Mouse (Mus musculus) intestine, postnatal 0 days (tissue): ENCODE data around the gene Slc28a3. TPM values are rescaled to one million over a fixed set of nuclear protein-coding genes. Genes with fewer than 3 reads are reported as not detected.

Experiments used
- ATAC-seq: fragments of 200-750 bp; cut with Nextera tagmentation; 2 replicates; pipeline ENCODE4 v1.8.0; 2017; ENCODE audit warnings: mild to moderate bottlenecking, moderate TSS enrichment, moderate library complexity
- H3K27ac ChIP-seq: fragments of 300-500 bp; sonication (generic); 2 replicates; pipeline ENCODE4 v1.5.1; 2014; ENCODE audit warnings: mild to moderate bottlenecking, low read depth, low read length, moderate library complexity
- H3K27me3 ChIP-seq: fragments of 300-500 bp; sonication (generic); replicated peaks from 2 replicates; pipeline ENCODE4 v1.6.1; 2014; ENCODE audit warnings: low read length, mixed read lengths; ENCODE audit not compliant: control insufficient read depth, insufficient read depth
- H3K36me3 ChIP-seq: fragments of 300-500 bp; sonication (generic); 2 replicates; pipeline ENCODE4 v1.6.1; 2014; ENCODE audit warnings: mild to moderate bottlenecking, moderate library complexity; ENCODE audit not compliant: control insufficient read depth, insufficient read depth
- H3K4me1 ChIP-seq: fragments of 300-500 bp; sonication (generic); replicated peaks from 2 replicates; pipeline ENCODE4 v1.6.1; 2014; ENCODE audit warnings: antibody characterized with exemption, low read length, mixed read lengths; ENCODE audit not compliant: control insufficient read depth, insufficient read depth
- H3K4me2 ChIP-seq: fragments of 300-500 bp; sonication (generic); replicated peaks from 2 replicates; pipeline ENCODE4 v1.6.1; 2014; ENCODE audit warnings: low read depth, mild to moderate bottlenecking, moderate library complexity
- H3K4me3 ChIP-seq: fragments of 300-500 bp; sonication (generic); 2 replicates; pipeline ENCODE4 v1.5.1; 2014; ENCODE audit warnings: low read depth, low read length
- H3K9ac ChIP-seq: fragments of 300-500 bp; sonication (generic); 2 replicates; pipeline ENCODE4 v1.6.1; 2014; ENCODE audit warnings: mild to moderate bottlenecking, low read depth, low read length
- H3K9me3 ChIP-seq: fragments of 300-500 bp; sonication (generic); 2 replicates; pipeline ENCODE4 v1.6.1; 2016; ENCODE audit warnings: mixed run types; ENCODE audit not compliant: control insufficient read depth
- CTCF ChIP-seq: sonication (generic); IDR thresholded peaks from 2 replicates; pipeline ENCODE4 v1.5.1; 2016; ENCODE audit warnings: low read depth, mild to moderate bottlenecking, control low read depth, antibody characterized with exemption, moderate library complexity
- WGBS: fragments of 180-500 bp; shearing (Covaris S2); extraction: QIAGEN DNeasy Blood & Tissue Kit; methylation state at CpG from one replicate; pipeline ENCODE4 v1.1.7; 2014; 5-methylcytosine and 5-hydroxymethylcytosine counted together
- polyA plus RNA-seq: library from polyadenylated mRNA; unstranded; fragments of >200 nt; fragmentation: Nextera tagmentation; extraction: Ambion mirVana; gene quantifications from 2 replicates; pipeline ENCODE4 v1.2.1, GENCODE M21; 2015

The Slc28a3 gene
- polyA plus RNA-seq, 1 experiment from 2014 or later, result not detected

DNA sequence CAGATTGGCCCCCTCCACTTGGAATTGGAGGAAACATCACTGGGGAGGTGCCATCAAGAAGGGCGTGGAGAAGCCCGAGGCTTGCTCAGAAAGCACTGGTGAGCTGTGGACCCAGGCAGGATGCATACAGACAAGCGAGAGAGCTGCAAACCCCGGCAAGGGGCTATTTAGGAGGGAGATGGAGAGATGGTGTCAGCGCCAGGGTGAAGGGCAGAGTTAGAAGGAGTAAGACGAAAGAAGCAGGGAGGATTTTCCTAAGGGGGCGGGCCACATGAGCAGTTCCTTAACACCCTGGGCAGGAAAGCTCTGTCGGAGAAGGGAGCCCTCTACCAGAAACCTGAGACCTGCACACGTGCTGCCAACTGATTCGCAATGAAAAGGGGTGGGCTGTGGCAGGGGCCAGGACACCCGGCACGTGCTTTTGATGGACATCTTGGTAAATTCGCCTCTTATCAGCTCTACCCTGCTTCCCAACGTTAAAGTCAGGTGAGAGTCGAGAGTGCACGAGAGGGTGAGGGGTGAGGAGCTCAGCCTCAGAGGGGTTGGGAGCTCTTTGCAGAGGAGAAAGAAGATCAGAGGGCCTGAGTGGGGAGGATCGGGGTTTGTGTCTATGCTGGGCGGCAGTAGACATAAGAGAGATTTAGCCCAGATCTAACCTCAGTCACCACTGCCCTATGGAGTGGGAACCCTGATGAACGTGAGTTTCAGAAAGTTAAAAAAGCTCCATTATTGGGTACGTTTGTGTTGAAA, 87.5 kb downstream of the Slc28a3 start:
- Histone ChIP-seq H3K4me3 (no peak overlapping the region; the same call in 1 of the 2 replicates), H3K9ac (no peak overlapping the region)
- 11% methylated on average over 20 of the region's 20 CpGs for WGBS

DNA sequence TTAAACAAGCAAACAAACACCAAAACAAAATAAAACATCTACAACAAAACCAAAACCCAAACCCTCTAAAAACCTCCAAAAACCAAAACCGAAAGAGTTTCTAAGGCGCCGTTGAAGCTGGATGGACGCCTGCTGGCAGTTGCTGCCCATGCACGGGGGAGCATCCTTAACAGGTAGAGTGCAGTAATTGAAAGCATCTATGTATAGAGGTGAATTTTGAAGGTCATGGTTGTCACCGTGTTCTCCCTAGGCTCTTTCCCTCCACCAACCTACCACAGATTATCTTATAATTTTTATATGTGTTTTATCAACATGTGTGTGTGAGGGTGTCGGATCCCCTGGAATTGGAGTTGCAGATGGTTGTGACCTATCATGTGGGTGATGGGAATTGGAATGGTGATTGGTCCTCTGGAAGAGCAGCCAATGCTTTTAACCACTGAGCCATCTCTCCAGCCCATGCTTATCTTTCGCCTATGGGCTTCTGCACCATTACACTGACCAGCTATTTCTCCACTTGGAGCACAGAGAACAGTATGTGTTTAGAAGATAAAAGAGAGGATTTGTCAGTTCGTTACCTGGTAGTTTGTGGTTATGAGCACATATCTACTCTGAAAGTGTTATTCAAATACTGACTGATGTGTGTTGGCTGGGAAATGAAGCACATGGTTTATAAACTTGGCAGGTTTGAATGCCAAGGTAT, 89.2 kb downstream of the Slc28a3 start:
- no peak overlapping the region for H3K4me2 ChIP-seq
- 87% methylated on average over 9 of the region's 9 CpGs for WGBS

More for the DNA sequence above, 87.5 kb downstream of the Slc28a3 start:
- TF ChIP-seq CTCF, result no peak
- Histone ChIP-seq H3K4me2 (peak overlapping the region; percentile 10; the same call in 1 of the 2 replicates), H3K27me3 (peaks cover 17% of the 10 kb centered on the region), H3K36me3 (no peaks in the 10 kb centered on the region), H3K4me1 (no peaks in the 10 kb centered on the region), H3K27ac (no peak overlapping the region), H3K9me3 (no peaks in the 10 kb centered on the region)
- 0 out of 2 replicates have a peak, but pooled peaks have one; percentile 38 for ATAC-seq

DNA sequence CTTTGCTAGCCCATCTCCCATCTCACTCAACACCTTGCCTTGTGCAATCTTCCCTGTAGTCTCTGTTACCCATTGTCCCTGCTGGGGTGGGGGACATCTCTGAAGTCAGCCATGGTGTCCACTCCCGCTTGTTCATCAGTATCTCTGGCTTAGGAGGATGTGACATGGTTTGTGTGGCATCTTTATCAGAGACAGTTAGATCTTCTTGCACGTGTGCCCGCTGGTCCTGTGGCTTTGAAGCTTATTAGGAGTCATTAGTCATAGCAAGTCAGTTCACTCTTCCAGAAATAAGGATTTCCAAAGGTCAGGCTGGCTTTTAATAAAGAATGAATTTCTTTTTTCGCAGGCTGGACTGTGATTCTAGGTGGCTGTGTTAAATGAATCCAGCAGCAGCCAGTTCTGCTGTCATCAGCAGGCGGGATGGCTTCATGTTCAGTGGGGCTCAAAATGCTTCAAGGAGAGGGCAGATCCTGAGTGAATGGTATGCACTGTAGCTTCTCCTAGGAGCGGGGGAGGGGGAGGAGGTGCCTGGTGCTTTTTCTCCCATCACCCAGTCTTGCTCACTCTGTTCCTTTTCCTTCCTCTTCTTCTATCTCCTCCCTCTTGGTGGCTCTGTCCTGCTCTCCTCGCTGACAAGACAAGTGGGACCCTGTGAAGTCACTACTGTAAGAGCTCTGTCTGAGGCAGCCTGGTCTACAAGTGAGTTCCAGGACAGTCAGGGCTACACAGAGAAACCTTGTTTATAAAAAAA, 89.9 kb downstream of the Slc28a3 start:
- Histone ChIP-seq H3K36me3 (no peaks in the 10 kb centered on the region), H3K4me3 (no peak overlapping the region), H3K27me3 (peaks cover 17% of the 10 kb centered on the region), H3K4me2 (no peak overlapping the region), H3K9ac (no peak overlapping the region), H3K4me1 (no peaks in the 10 kb centered on the region), H3K9me3 (no peaks in the 10 kb centered on the region), H3K27ac (no peak overlapping the region)
- 66% methylated on average over 7 of the region's 7 CpGs for WGBS
- TF ChIP-seq CTCF, result no peak
- no peak for ATAC-seq

More for the DNA sequence above, 89.2 kb downstream of the Slc28a3 start:
- no peaks in the 10 kb centered on the region for H3K4me1 ChIP-seq
- peaks cover 17% of the 10 kb centered on the region for H3K27me3 ChIP-seq
- H3K4me3 ChIP-seq, result no peak overlapping the region
- H3K9me3 ChIP-seq, result no peaks in the 10 kb centered on the region
- TF ChIP-seq CTCF, result no peak
- no peaks in the 10 kb centered on the region for H3K36me3 ChIP-seq
- ATAC-seq, result no peak
- no peak overlapping the region for H3K27ac ChIP-seq
- H3K9ac ChIP-seq, result no peak overlapping the region

- H3K36me3 ChIP-seq, result no peaks in the 10 kb centered on the region
- no peak for ATAC-seq
- H3K4me2 ChIP-seq, result no peak overlapping the region
- no peaks in the 10 kb centered on the region for H3K4me1 ChIP-seq
- H3K4me3 ChIP-seq, result no peak overlapping the region
- H3K9me3 ChIP-seq, result no peaks in the 10 kb centered on the region
- no peak for TF ChIP-seq CTCF
- H3K27ac ChIP-seq, result no peak overlapping the region
- peaks cover 17% of the 10 kb centered on the region for H3K27me3 ChIP-seq
- H3K9ac ChIP-seq, result no peak overlapping the region
- 83% methylated on average over 9 of the region's 9 CpGs for WGBS
Observed at GRCm38 (mm10) chr13:58520028-58520427, 90.6 kb downstream of the Slc28a3 start.

GRCm38 (mm10) chr13:58516277-58516676, 94.4 kb downstream of the Slc28a3 start:
- Histone ChIP-seq H3K9ac (no peak overlapping the region), H3K4me2 (no peak overlapping the region), H3K36me3 (no peaks in the 10 kb centered on the region), H3K9me3 (no peaks in the 10 kb centered on the region), H3K27me3 (no peaks in the 10 kb centered on the region), H3K4me1 (no peaks in the 10 kb centered on the region), H3K27ac (no peak overlapping the region), H3K4me3 (no peak overlapping the region)
- peak; percentile 92 for ATAC-seq
- 94% methylated on average over 4 of the region's 4 CpGs for WGBS
- TF ChIP-seq CTCF, result peak; percentile 53

DNA sequence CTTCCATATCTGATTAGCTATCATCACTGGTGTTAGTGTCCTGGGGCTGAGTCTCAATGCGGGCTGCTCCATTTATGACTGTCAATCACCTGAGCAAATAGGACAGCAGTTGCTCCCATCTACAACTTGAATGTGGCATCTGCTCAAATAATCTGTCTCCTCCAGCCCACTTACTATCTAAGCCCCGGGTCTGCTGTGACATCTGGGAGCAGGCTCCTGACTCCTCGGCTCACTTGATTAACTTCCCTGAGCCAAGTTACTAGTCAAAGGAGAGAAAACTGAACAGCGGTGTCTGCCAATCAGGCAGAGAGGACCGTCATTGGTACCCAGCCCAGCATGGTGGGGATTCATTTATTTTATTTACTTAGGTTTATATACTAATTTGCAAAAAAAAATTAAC, 95.0 kb downstream of the Slc28a3 start:
- no peaks in the 10 kb centered on the region for H3K4me1 ChIP-seq
- H3K27me3 ChIP-seq, result no peaks in the 10 kb centered on the region
- H3K36me3 ChIP-seq, result no peaks in the 10 kb centered on the region
- WGBS, result 87% methylated on average over 5 of the region's 5 CpGs
- ATAC-seq, result no peak
- no peaks in the 10 kb centered on the region for H3K9me3 ChIP-seq
- no peak for TF ChIP-seq CTCF
- H3K4me3 ChIP-seq, result no peak overlapping the region
- H3K4me2 ChIP-seq, result no peak overlapping the region
- no peak overlapping the region for H3K27ac ChIP-seq
- H3K9ac ChIP-seq, result no peak overlapping the region
